Mouse (Mus musculus): ENCODE results near the gene Slc30a10. TPM values are rescaled to one million over a fixed set of nuclear protein-coding genes. Genes with fewer than 3 reads are reported as not detected.

The Slc30a10 gene
- polyA plus RNA-seq, 1 experiment from 2014 or later, result 8.3 TPM

- H3K9me3 ChIP-seq (ENCODE audit: control insufficient read depth, low read length), result no peaks in the 10 kb centered on the region
- peaks cover 10% of the 10 kb centered on the region for H3K4me1 ChIP-seq (ENCODE audit: control insufficient read depth, insufficient read depth, low read depth, low read length)
- H3K27me3 ChIP-seq (replicated peaks; ENCODE audit: control insufficient read depth, insufficient read depth, low read length), result no peaks in the 10 kb centered on the region
- peak overlapping the region; percentile 73; the same call in 1 of the 2 replicates for H3K27ac ChIP-seq (ENCODE audit: low read depth, low read length)
- WGBS, result 38% methylated on average over 4 of the region's 4 CpGs
- peak overlapping the region; percentile 83 for H3K9ac ChIP-seq (ENCODE audit: low read depth, low read length)
- peak overlapping the region; percentile 62 for H3K4me3 ChIP-seq (ENCODE audit: low read length)
- H3K4me2 ChIP-seq (ENCODE audit: low read length), result peak overlapping the region; percentile 67
- ATAC-seq, result peak; percentile 18
- no peaks in the 10 kb centered on the region for H3K36me3 ChIP-seq (ENCODE audit: control insufficient read depth, insufficient read depth, low read length)
These were observed 504 bp upstream of the Slc30a10 start for GRCm38 (mm10) chr1:185454144-185454543.

- Histone ChIP-seq H3K27me3 (replicated peaks; ENCODE audit: control insufficient read depth, insufficient read depth, low read length) (no peaks in the 10 kb centered on the region), H3K9me3 (ENCODE audit: control insufficient read depth, low read length) (no peaks in the 10 kb centered on the region), H3K9ac (ENCODE audit: low read depth, low read length) (peak overlapping the region; percentile 83), H3K4me2 (ENCODE audit: low read length) (peak overlapping the region; percentile 67), H3K27ac (ENCODE audit: low read depth, low read length) (peak overlapping the region; percentile 73), H3K4me3 (ENCODE audit: low read length) (peak overlapping the region; percentile 62), H3K36me3 (ENCODE audit: control insufficient read depth, insufficient read depth, low read length) (no peaks in the 10 kb centered on the region), H3K4me1 (ENCODE audit: control insufficient read depth, insufficient read depth, low read depth, low read length) (peaks cover 10% of the 10 kb centered on the region)
- ATAC-seq, result peak; percentile 25
- under 1% methylated on average over 63 of the region's 71 CpGs for WGBS
These were observed 480 bp downstream of the Slc30a10 start for GRCm38 (mm10) chr1:185454955-185455701.

- H3K27me3 ChIP-seq (replicated peaks; ENCODE audit: control insufficient read depth, insufficient read depth, low read length), result no peaks in the 10 kb centered on the region
- no peaks in the 10 kb centered on the region for H3K9me3 ChIP-seq (ENCODE audit: control insufficient read depth, low read length)
- H3K9ac ChIP-seq (ENCODE audit: low read depth, low read length), result no peak overlapping the region
- H3K4me2 ChIP-seq (ENCODE audit: low read length), result peak overlapping the region; percentile 67
- 83% methylated on average over 9 of the region's 9 CpGs for WGBS
- no peak overlapping the region for H3K27ac ChIP-seq (ENCODE audit: low read depth, low read length)
- no peaks in the 10 kb centered on the region for H3K36me3 ChIP-seq (ENCODE audit: control insufficient read depth, insufficient read depth, low read length)
- ATAC-seq, result no peak
- peaks cover 10% of the 10 kb centered on the region for H3K4me1 ChIP-seq (ENCODE audit: control insufficient read depth, insufficient read depth, low read depth, low read length)
- peak overlapping the region; percentile 62 for H3K4me3 ChIP-seq (ENCODE audit: low read length)
These were observed 1.7 kb downstream of the Slc30a10 start for GRCm38 (mm10) chr1:185456327-185456726.

- ATAC-seq, result no peak
- H3K4me2 ChIP-seq (ENCODE audit: low read length), result no peak overlapping the region
- peaks cover 7% of the 10 kb centered on the region for H3K4me1 ChIP-seq (ENCODE audit: control insufficient read depth, insufficient read depth, low read depth, low read length)
- WGBS, result 85% methylated on average over 5 of the region's 5 CpGs
- H3K27ac ChIP-seq (ENCODE audit: low read depth, low read length), result no peak overlapping the region
- H3K9ac ChIP-seq (ENCODE audit: low read depth, low read length), result no peak overlapping the region
- H3K9me3 ChIP-seq (ENCODE audit: control insufficient read depth, low read length), result no peaks in the 10 kb centered on the region
- no peak overlapping the region for H3K4me3 ChIP-seq (ENCODE audit: low read length)
- peaks cover 10% of the 10 kb centered on the region for H3K36me3 ChIP-seq (ENCODE audit: control insufficient read depth, insufficient read depth, low read length)
- H3K27me3 ChIP-seq (replicated peaks; ENCODE audit: control insufficient read depth, insufficient read depth, low read length), result no peaks in the 10 kb centered on the region
These were observed 5.4 kb downstream of the Slc30a10 start for GRCm38 (mm10) chr1:185460096-185460495.

DNA sequence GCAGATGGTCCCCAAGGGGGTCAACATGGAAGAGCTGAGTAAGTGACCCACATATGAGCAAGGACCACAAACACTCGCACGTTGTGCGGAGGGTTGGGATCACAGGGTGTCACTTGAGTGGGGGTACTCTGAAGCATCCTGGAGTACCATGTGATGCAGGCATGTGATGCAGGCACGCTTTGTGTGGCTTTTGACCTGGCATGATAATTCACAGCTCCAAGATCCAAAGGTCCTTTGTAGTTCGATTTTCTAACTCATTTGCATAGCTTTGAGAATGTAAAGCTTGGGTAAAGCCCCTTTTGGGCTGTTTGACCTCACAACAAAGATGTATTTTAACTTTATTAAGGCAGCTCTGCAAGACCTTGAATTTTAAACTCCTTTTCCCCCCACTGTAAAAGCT lies 8.2 kb downstream of the Slc30a10 start:
- no peaks in the 10 kb centered on the region for H3K4me1 ChIP-seq (ENCODE audit: control insufficient read depth, insufficient read depth, low read depth, low read length)
- 68% methylated on average over 5 of the region's 5 CpGs for WGBS
- peaks cover 10% of the 10 kb centered on the region for H3K36me3 ChIP-seq (ENCODE audit: control insufficient read depth, insufficient read depth, low read length)

DNA sequence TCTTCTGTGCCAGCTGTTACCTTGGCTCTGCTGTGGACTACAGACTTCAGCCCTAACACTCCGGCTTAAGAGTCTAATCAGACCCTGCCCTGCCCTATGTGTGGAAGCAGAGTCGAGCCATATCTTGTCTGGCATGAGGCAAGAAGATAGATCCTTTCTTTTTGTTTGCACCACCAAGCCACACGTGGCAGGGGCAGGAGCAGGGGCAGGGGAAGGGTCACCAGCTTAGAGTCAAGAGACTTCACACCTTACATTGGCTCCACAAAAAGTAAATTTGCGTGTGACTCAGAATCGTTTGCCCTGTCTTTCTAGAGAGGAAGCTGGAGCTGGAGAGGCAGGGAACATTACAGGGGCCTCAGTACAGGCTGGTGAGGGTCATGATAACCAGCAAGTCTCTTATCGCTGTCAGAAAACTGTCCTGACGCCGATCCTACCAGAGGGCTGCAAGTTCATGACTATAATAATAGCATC lies 14.9 kb downstream of the Slc30a10 start:
- no peaks in the 10 kb centered on the region for H3K4me1 ChIP-seq (ENCODE audit: control insufficient read depth, insufficient read depth, low read depth, low read length)
- peaks cover 3% of the 10 kb centered on the region; the same call in 1 of the 2 replicates for H3K36me3 ChIP-seq (ENCODE audit: control insufficient read depth, insufficient read depth, low read length)
- no peak overlapping the region for H3K27ac ChIP-seq (ENCODE audit: low read depth, low read length)
- 85% methylated on average over 8 of the region's 8 CpGs for WGBS
- H3K9ac ChIP-seq (ENCODE audit: low read depth, low read length), result no peak overlapping the region
- no peaks in the 10 kb centered on the region for H3K27me3 ChIP-seq (replicated peaks; ENCODE audit: control insufficient read depth, insufficient read depth, low read length)
- H3K9me3 ChIP-seq (ENCODE audit: control insufficient read depth, low read length), result no peaks in the 10 kb centered on the region
- H3K4me2 ChIP-seq (ENCODE audit: low read length), result no peak overlapping the region
- no peak overlapping the region for H3K4me3 ChIP-seq (ENCODE audit: low read length)
- no peak for ATAC-seq

More for the DNA sequence above, 8.2 kb downstream of the Slc30a10 start:
- no peak overlapping the region for H3K9ac ChIP-seq (ENCODE audit: low read depth, low read length)
- H3K4me3 ChIP-seq (ENCODE audit: low read length), result no peak overlapping the region
- no peaks in the 10 kb centered on the region for H3K27me3 ChIP-seq (replicated peaks; ENCODE audit: control insufficient read depth, insufficient read depth, low read length)
- no peak for ATAC-seq
- no peak overlapping the region for H3K27ac ChIP-seq (ENCODE audit: low read depth, low read length)
- no peak overlapping the region for H3K4me2 ChIP-seq (ENCODE audit: low read length)
- no peaks in the 10 kb centered on the region for H3K9me3 ChIP-seq (ENCODE audit: control insufficient read depth, low read length)

- no peak overlapping the region for H3K4me2 ChIP-seq (ENCODE audit: low read length)
- no peaks in the 10 kb centered on the region for H3K9me3 ChIP-seq (ENCODE audit: control insufficient read depth, low read length)
- no peaks in the 10 kb centered on the region for H3K36me3 ChIP-seq (ENCODE audit: control insufficient read depth, insufficient read depth, low read length)
- H3K9ac ChIP-seq (ENCODE audit: low read depth, low read length), result no peak overlapping the region
- no peak overlapping the region for H3K27ac ChIP-seq (ENCODE audit: low read depth, low read length)
- H3K27me3 ChIP-seq (replicated peaks; ENCODE audit: control insufficient read depth, insufficient read depth, low read length), result no peaks in the 10 kb centered on the region
- 59% methylated on average over 8 of the region's 8 CpGs for WGBS
- no peak overlapping the region for H3K4me3 ChIP-seq (ENCODE audit: low read length)
- H3K4me1 ChIP-seq (ENCODE audit: control insufficient read depth, insufficient read depth, low read depth, low read length), result no peaks in the 10 kb centered on the region
- ATAC-seq, result no peak
These were observed 17.5 kb downstream of the Slc30a10 start for GRCm38 (mm10) chr1:185472025-185472720.

GRCm38 (mm10) chr1:185472730-185473129 lies 18.1 kb downstream of the Slc30a10 start:
- Histone ChIP-seq H3K36me3 (ENCODE audit: control insufficient read depth, insufficient read depth, low read length) (no peaks in the 10 kb centered on the region), H3K27me3 (replicated peaks; ENCODE audit: control insufficient read depth, insufficient read depth, low read length) (no peaks in the 10 kb centered on the region), H3K4me3 (ENCODE audit: low read length) (no peak overlapping the region), H3K27ac (ENCODE audit: low read depth, low read length) (no peak overlapping the region), H3K4me1 (ENCODE audit: control insufficient read depth, insufficient read depth, low read depth, low read length) (no peaks in the 10 kb centered on the region), H3K9me3 (ENCODE audit: control insufficient read depth, low read length) (no peaks in the 10 kb centered on the region), H3K4me2 (ENCODE audit: low read length) (no peak overlapping the region), H3K9ac (ENCODE audit: low read depth, low read length) (no peak overlapping the region)
- no peak for ATAC-seq
- WGBS, result 88% methylated on average over 4 of the region's 4 CpGs

DNA sequence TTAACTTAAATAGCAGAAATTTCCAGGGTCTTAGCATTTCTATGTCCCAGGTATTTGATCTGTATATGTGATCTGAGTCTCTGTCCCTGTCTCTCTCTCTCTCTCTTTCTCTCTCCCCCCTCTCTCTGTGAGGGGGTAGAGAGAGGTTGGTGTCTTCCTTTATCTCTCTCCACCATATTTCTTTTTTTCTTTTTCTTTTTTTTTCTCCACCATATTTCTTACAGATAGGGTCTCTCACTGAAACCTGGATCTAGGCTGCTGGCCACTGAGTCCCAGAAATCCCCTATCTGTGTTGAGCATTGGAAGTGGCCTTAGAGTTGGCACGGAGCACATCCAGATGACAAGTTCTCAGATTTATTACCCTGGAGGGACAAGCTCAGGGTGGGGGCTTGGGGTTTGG lies 18.8 kb downstream of the Slc30a10 start:
- ATAC-seq, result no peak
- Histone ChIP-seq H3K9me3 (ENCODE audit: control insufficient read depth, low read length) (no peaks in the 10 kb centered on the region), H3K4me3 (ENCODE audit: low read length) (no peak overlapping the region), H3K27me3 (replicated peaks; ENCODE audit: control insufficient read depth, insufficient read depth, low read length) (no peaks in the 10 kb centered on the region), H3K9ac (ENCODE audit: low read depth, low read length) (no peak overlapping the region), H3K4me2 (ENCODE audit: low read length) (no peak overlapping the region), H3K36me3 (ENCODE audit: control insufficient read depth, insufficient read depth, low read length) (no peaks in the 10 kb centered on the region), H3K4me1 (ENCODE audit: control insufficient read depth, insufficient read depth, low read depth, low read length) (no peaks in the 10 kb centered on the region), H3K27ac (ENCODE audit: low read depth, low read length) (no peak overlapping the region)
- whole genome bisulfite sequencing, result 93% methylated on average over 1 of the region's 1 CpGs
